Mouse (Mus musculus) midbrain, embryonic 11.5 days (tissue): ENCODE data around the gene Rgs19. TPM values are rescaled to one million over a fixed set of nuclear protein-coding genes. Genes with fewer than 3 reads are reported as not detected.

Experiments used
- ATAC-seq: fragments of 200-750 bp; cut with Nextera tagmentation; 2 replicates; pipeline ENCODE4 v1.8.0; 2017; ENCODE audit warnings: moderate TSS enrichment, moderate library complexity; ENCODE audit not compliant: low FRiP score
- DNase-seq: peaks from one replicate; pipeline ENCODE4 v3.0.0; 2015; ENCODE audit warnings: low spot score; ENCODE audit errors: missing footprints
- H3K27ac ChIP-seq: fragments of 300-500 bp; sonication (generic); 2 replicates; pipeline ENCODE4 v1.5.1; 2014; ENCODE audit warnings: low read depth, low read length
- H3K27me3 ChIP-seq: fragments of 300-500 bp; sonication (generic); 2 replicates; pipeline ENCODE4 v1.6.1; 2014; ENCODE audit warnings: mild to moderate bottlenecking, low read length, moderate library complexity, mixed read lengths; ENCODE audit not compliant: control insufficient read depth, insufficient read depth
- H3K36me3 ChIP-seq: fragments of 300-500 bp; sonication (generic); 2 replicates; pipeline ENCODE4 v1.6.1; 2014; ENCODE audit warnings: mild to moderate bottlenecking, low read length, moderate library complexity, mixed read lengths; ENCODE audit not compliant: control insufficient read depth, insufficient read depth
- H3K4me1 ChIP-seq: fragments of 300-500 bp; sonication (generic); 2 replicates; pipeline ENCODE4 v1.6.1; 2014; ENCODE audit warnings: low read length; ENCODE audit not compliant: control insufficient read depth, insufficient read depth
- H3K4me2 ChIP-seq: fragments of 300-500 bp; sonication (generic); 2 replicates; pipeline ENCODE4 v1.6.1; 2014; ENCODE audit warnings: mild to moderate bottlenecking, moderate library complexity
- H3K4me3 ChIP-seq: fragments of 300-500 bp; sonication (generic); 2 replicates; pipeline ENCODE4 v1.5.1; 2014; ENCODE audit warnings: low read depth, low read length
- H3K9ac ChIP-seq: fragments of 300-500 bp; sonication (generic); 2 replicates; pipeline ENCODE4 v1.6.1; 2014; ENCODE audit warnings: low read length
- H3K9me3 ChIP-seq: fragments of 300-500 bp; sonication (generic); 2 replicates; pipeline ENCODE4 v1.6.1; 2016; ENCODE audit warnings: low read length; ENCODE audit not compliant: control insufficient read depth
- WGBS: fragments of 180-500 bp; shearing (Covaris S2); extraction: QIAGEN DNeasy Blood & Tissue Kit; methylation state at CpG from one replicate; pipeline ENCODE4 v1.1.7; 2014; 5-methylcytosine and 5-hydroxymethylcytosine counted together
- polyA plus RNA-seq: library from polyadenylated mRNA; unstranded; fragments of >200 nt; fragmentation: Nextera tagmentation; extraction: Ambion mirVana; gene quantifications from 2 replicates; pipeline ENCODE4 v1.2.1, GENCODE M21; 2014

The Rgs19 gene
- polyA plus RNA-seq, 1 experiment from 2014 or later, result 65.4 TPM

DNA sequence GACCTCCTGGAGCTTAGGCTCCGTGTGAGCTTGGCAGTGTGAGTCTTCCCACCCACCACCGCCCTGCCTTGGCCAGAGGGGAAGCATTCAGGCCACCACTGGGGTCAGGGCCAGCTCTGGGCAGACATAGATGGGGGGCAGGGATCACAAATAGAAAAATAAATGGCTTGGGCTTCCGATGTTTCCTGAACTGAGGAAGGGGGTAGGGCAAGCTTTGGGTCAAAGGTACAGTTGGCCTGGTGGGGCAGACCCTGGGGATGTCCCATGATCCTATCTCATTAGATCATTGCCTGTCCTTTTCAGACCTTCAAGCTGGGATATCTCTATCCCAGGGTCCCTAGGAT, 16.1 kb downstream of the Rgs19 start:
- 62% methylated on average over 3 of the region's 3 CpGs for WGBS
- H3K4me1 ChIP-seq, result peaks cover 16% of the 10 kb centered on the region
- no peaks in the 10 kb centered on the region for H3K9me3 ChIP-seq
- H3K36me3 ChIP-seq, result no peaks in the 10 kb centered on the region
- no peak overlapping the region for H3K27ac ChIP-seq
- peaks cover 12% of the 10 kb centered on the region for H3K27me3 ChIP-seq
- H3K9ac ChIP-seq, result no peak overlapping the region
- no peak for ATAC-seq
- no peak for DNase-seq
- H3K4me2 ChIP-seq, result no peak overlapping the region
- no peak overlapping the region for H3K4me3 ChIP-seq

DNA sequence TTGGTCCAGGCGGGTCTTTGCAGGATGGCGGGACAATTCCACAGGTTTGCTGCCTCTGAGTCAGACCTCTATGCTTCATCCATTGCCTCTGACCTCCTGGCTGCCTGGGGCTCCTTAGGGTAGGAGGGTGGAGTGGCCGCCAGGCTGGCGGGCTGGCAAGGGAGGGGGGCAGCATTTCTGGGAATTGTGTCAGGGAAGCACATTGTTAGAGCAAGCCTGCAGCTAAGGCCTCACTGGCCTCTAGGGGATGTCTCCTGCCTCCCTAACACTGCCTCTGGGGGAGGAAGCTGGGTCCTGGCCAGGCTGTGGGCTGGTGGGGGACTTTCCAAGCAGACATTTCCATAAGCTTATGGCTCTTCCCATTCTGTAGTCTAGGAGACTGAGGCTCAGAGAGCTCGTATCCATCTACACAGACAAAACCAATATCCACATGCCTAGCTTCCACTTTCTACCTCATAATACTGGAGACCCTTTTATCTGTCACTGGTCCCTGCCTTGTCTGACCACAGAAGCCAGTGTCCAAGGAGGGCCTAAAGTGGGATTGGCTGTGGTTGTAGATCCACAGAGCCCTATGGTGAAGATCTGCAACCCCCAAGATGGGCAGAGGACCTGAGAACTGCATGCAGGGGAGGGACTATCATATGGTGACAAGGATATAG, 16.6 kb downstream of the Rgs19 start:
- ATAC-seq, result no peak
- Histone ChIP-seq H3K27ac (no peak overlapping the region), H3K9me3 (no peaks in the 10 kb centered on the region), H3K9ac (no peak overlapping the region), H3K27me3 (peaks cover 17% of the 10 kb centered on the region), H3K4me1 (peaks cover 16% of the 10 kb centered on the region), H3K4me3 (no peak overlapping the region), H3K4me2 (no peak overlapping the region), H3K36me3 (no peaks in the 10 kb centered on the region)
- 61% methylated on average over 5 of the region's 5 CpGs for WGBS
- no peak for DNase-seq

GRCm38 (mm10) chr2:181676424-181676823, 17.4 kb downstream of the Rgs19 start:
- DNase-seq (no peak), ATAC-seq (no peak)
- no peak overlapping the region for H3K4me3 ChIP-seq
- peaks cover 25% of the 10 kb centered on the region for H3K27me3 ChIP-seq
- H3K36me3 ChIP-seq, result no peaks in the 10 kb centered on the region
- WGBS, result 33% methylated on average over 2 of the region's 2 CpGs
- H3K4me2 ChIP-seq, result no peak overlapping the region
- no peak overlapping the region for H3K9ac ChIP-seq
- no peaks in the 10 kb centered on the region for H3K9me3 ChIP-seq
- H3K27ac ChIP-seq, result no peak overlapping the region
- H3K4me1 ChIP-seq, result peaks cover 16% of the 10 kb centered on the region

- H3K4me3 ChIP-seq, result no peak overlapping the region
- ATAC-seq, result peak; percentile 40; the same call in 1 of the 2 replicates
- H3K4me1 ChIP-seq, result peaks cover 14% of the 10 kb centered on the region
- WGBS, result 4% methylated on average over 14 of the region's 14 CpGs
- H3K9me3 ChIP-seq, result no peaks in the 10 kb centered on the region
- H3K36me3 ChIP-seq, result no peaks in the 10 kb centered on the region
- H3K9ac ChIP-seq, result peak overlapping the region; percentile 40; the same call in 1 of the 2 replicates
- peak overlapping the region; percentile 32 for H3K4me2 ChIP-seq
- no peak overlapping the region for H3K27ac ChIP-seq
- peak; percentile 93 for DNase-seq
- peaks cover 34% of the 10 kb centered on the region for H3K27me3 ChIP-seq
Observed at GRCm38 (mm10) chr2:181675454-181675853, 18.3 kb downstream of the Rgs19 start.

- no peak overlapping the region for H3K4me2 ChIP-seq
- H3K36me3 ChIP-seq, result no peaks in the 10 kb centered on the region
- no peak overlapping the region for H3K4me3 ChIP-seq
- no peak overlapping the region for H3K9ac ChIP-seq
- 82% methylated on average over 4 of the region's 4 CpGs for WGBS
- H3K4me1 ChIP-seq, result peaks cover 13% of the 10 kb centered on the region
- no peaks in the 10 kb centered on the region for H3K9me3 ChIP-seq
- peaks cover 39% of the 10 kb centered on the region for H3K27me3 ChIP-seq
- no peak overlapping the region for H3K27ac ChIP-seq
- ATAC-seq, result no peak
- no peak for DNase-seq
Observed at GRCm38 (mm10) chr2:181674934-181675333, 18.8 kb downstream of the Rgs19 start.

- no peak for ATAC-seq
- Histone ChIP-seq H3K9ac (no peak overlapping the region), H3K4me1 (peaks cover 9% of the 10 kb centered on the region), H3K27ac (no peak overlapping the region), H3K27me3 (peaks cover 53% of the 10 kb centered on the region), H3K4me3 (no peak overlapping the region), H3K36me3 (no peaks in the 10 kb centered on the region), H3K4me2 (no peak overlapping the region), H3K9me3 (no peaks in the 10 kb centered on the region)
- 46% methylated on average over 1 of the region's 1 CpGs for WGBS
- DNase-seq, result no peak
Observed at GRCm38 (mm10) chr2:181673501-181673900, 20.3 kb downstream of the Rgs19 start.

DNA sequence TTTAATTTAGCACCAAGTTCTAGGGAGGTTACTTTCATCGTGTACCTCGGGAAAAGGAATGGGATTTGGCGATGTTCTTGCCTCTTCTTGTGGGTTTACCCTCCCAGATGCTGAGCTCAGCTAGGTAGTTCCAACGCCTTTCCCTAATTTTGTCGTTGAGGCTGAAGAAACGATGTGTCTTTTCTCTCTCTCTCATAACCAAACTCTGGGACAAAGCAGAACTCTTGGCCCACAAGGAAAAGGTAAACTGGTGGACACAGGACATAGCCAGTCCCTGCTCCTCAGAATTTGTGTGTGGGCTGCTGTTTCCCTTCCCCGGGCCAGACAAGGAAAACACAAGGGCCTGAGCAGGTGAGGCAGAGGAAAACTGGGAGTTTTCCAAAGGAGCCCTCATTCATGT, 21.8 kb downstream of the Rgs19 start:
- 23% methylated on average over 7 of the region's 7 CpGs for WGBS
- no peak overlapping the region for H3K27ac ChIP-seq
- no peak overlapping the region for H3K4me2 ChIP-seq
- DNase-seq, result peak; percentile 84
- H3K4me3 ChIP-seq, result no peak overlapping the region
- no peak for ATAC-seq
- peaks cover 9% of the 10 kb centered on the region for H3K4me1 ChIP-seq
- H3K36me3 ChIP-seq, result no peaks in the 10 kb centered on the region
- H3K9me3 ChIP-seq, result no peaks in the 10 kb centered on the region
- no peak overlapping the region for H3K9ac ChIP-seq
- H3K27me3 ChIP-seq, result peaks cover 57% of the 10 kb centered on the region

DNA sequence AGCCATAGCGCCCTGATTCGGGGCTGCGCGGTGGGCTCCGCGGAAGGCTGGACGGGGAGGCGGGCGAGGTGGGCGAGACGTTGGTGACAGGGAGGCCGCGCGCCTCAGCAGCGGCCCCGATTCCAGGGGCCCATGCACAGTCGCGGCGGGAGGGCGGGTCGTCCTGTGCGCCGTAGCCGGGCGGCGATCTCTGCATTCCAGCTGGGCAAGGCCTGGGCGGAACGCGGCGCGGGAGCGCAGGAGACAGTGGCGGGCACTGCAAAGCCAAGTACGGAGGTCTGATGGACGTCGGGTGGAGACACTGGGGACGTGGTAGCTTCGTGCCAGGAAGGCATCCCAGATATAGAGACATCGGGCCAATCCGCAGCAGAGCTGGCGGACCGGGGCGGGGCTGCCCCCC, 22.5 kb downstream of the Rgs19 start, which contains the start of gene Sox18:
Gene Sox18, minus strand, starts transcription at position 315 of the 400 bp plus-strand sequence.
- ATAC-seq (no peak), DNase-seq (no peak)
- peak within 1 kb of the TSS; percentile 36 for H3K4me2 ChIP-seq
- no peak within 1 kb of the TSS for H3K27ac ChIP-seq
- no peaks in the 10 kb centered on the region for H3K36me3 ChIP-seq
- H3K4me3 ChIP-seq, result peak within 1 kb of the TSS; percentile 26
- no peaks in the 10 kb centered on the region for H3K9me3 ChIP-seq
- no peak within 1 kb of the TSS for H3K9ac ChIP-seq
- WGBS, result under 1% methylated on average over 43 of the region's 43 CpGs
- H3K4me1 ChIP-seq, result peaks cover 9% of the 10 kb centered on the region
- H3K27me3 ChIP-seq, result peaks cover 57% of the 10 kb centered on the region

DNA sequence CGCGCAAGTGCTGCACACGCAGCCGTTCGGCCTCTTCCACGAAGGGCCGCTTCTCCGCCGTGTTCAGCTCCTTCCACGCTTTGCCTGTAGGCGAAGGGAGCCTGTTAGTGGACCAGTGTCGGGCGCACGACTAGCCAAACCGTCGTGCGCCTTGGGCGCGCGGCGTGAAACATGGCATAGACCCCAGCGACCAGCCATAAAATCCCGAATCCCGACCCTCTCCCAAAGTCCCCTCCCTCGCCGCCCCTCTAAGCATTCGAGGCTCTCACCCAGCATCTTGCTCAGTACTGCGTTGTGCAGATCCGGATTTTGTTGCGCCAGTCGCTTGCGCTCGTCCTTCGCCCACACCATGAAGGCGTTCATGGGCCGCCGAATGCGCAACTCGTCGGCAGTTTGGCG, 22.9 kb downstream of the Rgs19 start:
- Histone ChIP-seq H3K9ac (no peak overlapping the region), H3K4me3 (peak overlapping the region; percentile 26), H3K36me3 (no peaks in the 10 kb centered on the region), H3K27me3 (peaks cover 57% of the 10 kb centered on the region), H3K9me3 (no peaks in the 10 kb centered on the region), H3K27ac (no peak overlapping the region), H3K4me2 (peak overlapping the region; percentile 36), H3K4me1 (peaks cover 9% of the 10 kb centered on the region)
- 2% methylated on average over 40 of the region's 41 CpGs for WGBS
- ATAC-seq, result no peak
- peak; percentile 94 for DNase-seq
